Mouse (Mus musculus): ENCODE results near the gene Tmem204. TPM values are rescaled to one million over a fixed set of nuclear protein-coding genes. Genes with fewer than 3 reads are reported as not detected.

The Tmem204 gene
- polyA plus RNA-seq, 1 experiment from 2014 or later, result 186 TPM

- H3K27ac ChIP-seq (ENCODE audit: low read length), result peak overlapping the region; percentile 94
- DNase-seq (ENCODE audit: low spot score), result no peak
- TF ChIP-seq CTCF (IDR thresholded peaks at IDR 0.05), result no peak
- no peak for TF ChIP-seq EP300 (IDR thresholded peaks at IDR 0.05)
- H3K4me2 ChIP-seq (replicated peaks; ENCODE audit: low read depth, low read length), result peak overlapping the region; percentile 32
- 29% methylated on average over 3 of the region's 3 CpGs for WGBS
- 0 out of 2 replicates have a peak overlapping the region, but pooled peaks have one; percentile 8 for H3K9ac ChIP-seq (replicated peaks; ENCODE audit: low read depth)
- no peaks in the 10 kb centered on the region for H3K36me3 ChIP-seq (ENCODE audit: insufficient read depth, low read length)
- no peak for ATAC-seq
- H3K4me3 ChIP-seq (ENCODE audit: low read depth, low read length), result no peak overlapping the region
- peaks cover 3% of the 10 kb centered on the region for H3K4me1 ChIP-seq (ENCODE audit: insufficient read depth, low read depth, low read length)
- no peaks in the 10 kb centered on the region for H3K27me3 ChIP-seq (replicated peaks; ENCODE audit: insufficient read depth, low read length)
- no peaks in the 10 kb centered on the region for H3K9me3 ChIP-seq (ENCODE audit: low read length)
Measured at GRCm38 (mm10) chr17:25082887-25083286, 504 bp downstream of the Tmem204 start.

- Histone ChIP-seq H3K4me3 (ENCODE audit: low read depth, low read length) (0 out of 2 replicates have a peak overlapping the region, but pooled peaks have one; percentile 3), H3K4me1 (ENCODE audit: insufficient read depth, low read depth, low read length) (peaks cover 3% of the 10 kb centered on the region), H3K27ac (ENCODE audit: low read length) (peak overlapping the region; percentile 94), H3K4me2 (replicated peaks; ENCODE audit: low read depth, low read length) (peak overlapping the region; percentile 32), H3K9ac (replicated peaks; ENCODE audit: low read depth) (0 out of 2 replicates have a peak overlapping the region, but pooled peaks have one; percentile 8), H3K9me3 (ENCODE audit: low read length) (no peaks in the 10 kb centered on the region), H3K36me3 (ENCODE audit: insufficient read depth, low read length) (no peaks in the 10 kb centered on the region), H3K27me3 (replicated peaks; ENCODE audit: insufficient read depth, low read length) (no peaks in the 10 kb centered on the region)
- ATAC-seq, result peak; percentile 79
- WGBS, result 24% methylated on average over 14 of the region's 14 CpGs
- DNase-seq (ENCODE audit: low spot score), result peak; percentile 96
- TF ChIP-seq EP300 (IDR thresholded peaks at IDR 0.05) (peak; percentile 77), CTCF (IDR thresholded peaks at IDR 0.05) (peak; percentile 66)
Measured at GRCm38 (mm10) chr17:25082081-25082847, 1.1 kb downstream of the Tmem204 start.

- no peaks in the 10 kb centered on the region; the same call in 1 of the 2 replicates for H3K36me3 ChIP-seq (ENCODE audit: insufficient read depth, low read length)
- H3K9ac ChIP-seq (replicated peaks; ENCODE audit: low read depth), result peak overlapping the region; percentile 80
Measured at GRCm38 (mm10) chr17:25080960-25081381, 2.4 kb downstream of the Tmem204 start.

GRCm38 (mm10) chr17:25080210-25080609 is 3.2 kb downstream of the Tmem204 start:
- TF ChIP-seq CTCF (IDR thresholded peaks at IDR 0.05), result no peak
- H3K4me3 ChIP-seq (ENCODE audit: low read depth, low read length), result peak overlapping the region; percentile 64
- H3K9me3 ChIP-seq (ENCODE audit: low read length), result no peaks in the 10 kb centered on the region
- DNase-seq (ENCODE audit: low spot score) (no peak), ATAC-seq (no peak)
- peak overlapping the region; percentile 70 for H3K4me2 ChIP-seq (replicated peaks; ENCODE audit: low read depth, low read length)
- H3K9ac ChIP-seq (replicated peaks; ENCODE audit: low read depth), result peak overlapping the region; percentile 80
- no peaks in the 10 kb centered on the region; the same call in 1 of the 2 replicates for H3K36me3 ChIP-seq (ENCODE audit: insufficient read depth, low read length)
- 46% methylated on average over 13 of the region's 13 CpGs for WGBS
- H3K27ac ChIP-seq (ENCODE audit: low read length), result peak overlapping the region; percentile 96
- no peaks in the 10 kb centered on the region for H3K27me3 ChIP-seq (replicated peaks; ENCODE audit: insufficient read depth, low read length)
- peaks cover 8% of the 10 kb centered on the region for H3K4me1 ChIP-seq (ENCODE audit: insufficient read depth, low read depth, low read length)

More at GRCm38 (mm10) chr17:25080960-25081381, 2.4 kb downstream of the Tmem204 start:
- peak; percentile 75 for TF ChIP-seq EP300 (IDR thresholded peaks at IDR 0.05)
- no peak for TF ChIP-seq CTCF (IDR thresholded peaks at IDR 0.05)
- DNase-seq (ENCODE audit: low spot score), result peak; percentile 92
- Histone ChIP-seq H3K27ac (ENCODE audit: low read length) (peak overlapping the region; percentile 96), H3K4me3 (ENCODE audit: low read depth, low read length) (peak overlapping the region; percentile 64), H3K4me2 (replicated peaks; ENCODE audit: low read depth, low read length) (peak overlapping the region; percentile 70), H3K27me3 (replicated peaks; ENCODE audit: insufficient read depth, low read length) (no peaks in the 10 kb centered on the region), H3K4me1 (ENCODE audit: insufficient read depth, low read depth, low read length) (peaks cover 8% of the 10 kb centered on the region), H3K9me3 (ENCODE audit: low read length) (no peaks in the 10 kb centered on the region)
- 39% methylated on average over 11 of the region's 11 CpGs for WGBS
- peak; percentile 50 for ATAC-seq

GRCm38 (mm10) chr17:25077771-25078372 is 5.5 kb downstream of the Tmem204 start:
- ATAC-seq (peak; percentile 37), DNase-seq (ENCODE audit: low spot score) (peak; percentile 68)
- WGBS, result 31% methylated on average over 13 of the region's 13 CpGs
- H3K27ac ChIP-seq (ENCODE audit: low read length), result peak overlapping the region; percentile 96; the same call in 1 of the 2 replicates
- H3K27me3 ChIP-seq (replicated peaks; ENCODE audit: insufficient read depth, low read length), result no peaks in the 10 kb centered on the region
- 0 out of 2 replicates have a peak overlapping the region, but pooled peaks have one; percentile 80 for H3K9ac ChIP-seq (replicated peaks; ENCODE audit: low read depth)
- no peaks in the 10 kb centered on the region for H3K9me3 ChIP-seq (ENCODE audit: low read length)
- no peak; the same call in 1 of the 2 replicates for TF ChIP-seq EP300 (IDR thresholded peaks at IDR 0.05)
- TF ChIP-seq CTCF (IDR thresholded peaks at IDR 0.05), result no peak
- peak overlapping the region; percentile 70 for H3K4me2 ChIP-seq (replicated peaks; ENCODE audit: low read depth, low read length)
- no peaks in the 10 kb centered on the region; the same call in 1 of the 2 replicates for H3K36me3 ChIP-seq (ENCODE audit: insufficient read depth, low read length)
- peaks cover 6% of the 10 kb centered on the region for H3K4me1 ChIP-seq (ENCODE audit: insufficient read depth, low read depth, low read length)
- H3K4me3 ChIP-seq (ENCODE audit: low read depth, low read length), result peak overlapping the region; percentile 64

DNA sequence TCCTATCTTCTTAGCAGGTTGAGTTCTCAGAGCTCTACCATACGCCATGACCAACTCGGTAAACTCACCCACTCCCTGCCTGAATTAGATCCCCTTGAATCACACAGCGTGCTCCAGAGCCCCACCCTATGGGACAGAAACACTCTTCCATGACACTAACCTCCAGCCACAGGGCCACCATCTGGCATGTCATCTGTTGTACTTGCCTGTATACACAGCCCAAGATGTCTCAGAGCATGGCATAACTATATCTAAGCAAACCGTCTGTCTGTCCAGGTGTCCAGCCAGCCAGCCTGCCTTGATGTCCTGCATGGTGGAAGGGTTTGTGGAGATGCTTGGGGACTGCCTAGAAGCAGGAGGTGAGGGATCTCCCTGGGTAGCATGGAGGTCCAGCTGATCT is 6.5 kb downstream of the Tmem204 start:
- Histone ChIP-seq H3K9ac (replicated peaks; ENCODE audit: low read depth) (no peak overlapping the region), H3K36me3 (ENCODE audit: insufficient read depth, low read length) (no peaks in the 10 kb centered on the region; the same call in 1 of the 2 replicates), H3K27me3 (replicated peaks; ENCODE audit: insufficient read depth, low read length) (no peaks in the 10 kb centered on the region), H3K9me3 (ENCODE audit: low read length) (no peaks in the 10 kb centered on the region), H3K27ac (ENCODE audit: low read length) (no peak overlapping the region), H3K4me3 (ENCODE audit: low read depth, low read length) (peak overlapping the region; percentile 64), H3K4me2 (replicated peaks; ENCODE audit: low read depth, low read length) (peak overlapping the region; percentile 70), H3K4me1 (ENCODE audit: insufficient read depth, low read depth, low read length) (peaks cover 5% of the 10 kb centered on the region; the same call in 1 of the 2 replicates)
- DNase-seq (ENCODE audit: low spot score) (no peak), ATAC-seq (no peak)
- TF ChIP-seq CTCF (IDR thresholded peaks at IDR 0.05), result no peak
- TF ChIP-seq EP300 (IDR thresholded peaks at IDR 0.05), result no peak
- WGBS, result 77% methylated on average over 4 of the region's 4 CpGs

All from lung, postnatal 0 days (tissue).